Mouse (Mus musculus): Measurements from ENCODE around the gene Ankrd52. TPM values are rescaled to one million over a fixed set of nuclear protein-coding genes. Genes with fewer than 3 reads are reported as not detected.

The Ankrd52 gene
- polyA plus RNA-seq, 1 experiment from 2014 or later = 12.3 TPM

DNA sequence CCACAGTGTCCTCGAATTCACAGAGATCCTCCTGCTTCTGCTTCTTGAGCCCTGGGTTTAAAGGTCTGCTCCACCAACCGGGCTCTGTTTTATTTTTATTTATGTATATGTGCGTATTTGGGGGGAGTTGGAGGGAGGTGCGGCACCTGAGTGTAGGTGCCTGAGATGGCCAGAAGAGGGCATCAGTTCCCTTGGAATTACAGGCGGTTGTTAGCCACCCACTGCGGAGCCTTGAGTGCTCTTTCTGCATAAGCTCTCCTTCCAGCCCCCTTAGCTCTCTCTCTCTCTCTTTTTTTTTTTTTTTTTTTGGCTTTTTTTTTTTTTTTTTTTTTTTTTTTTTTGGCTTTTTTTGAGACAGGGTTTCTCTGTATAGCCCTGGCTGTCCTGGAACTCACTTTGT is 2.5 kb upstream of the Ankrd52 start:
- Histone ChIP-seq H3K9ac (ENCODE audit: low read depth, low read length) (no peak overlapping the region), H3K4me3 (ENCODE audit: low read depth, low read length) (no peak overlapping the region), H3K4me1 (replicated peaks; ENCODE audit: control insufficient read depth, insufficient read depth, low read length) (peaks cover 4% of the 10 kb centered on the region), H3K36me3 (ENCODE audit: control insufficient read depth, insufficient read depth, low read length) (peaks cover 3% of the 10 kb centered on the region; the same call in 1 of the 2 replicates), H3K27ac (ENCODE audit: low read depth, low read length) (no peak overlapping the region), H3K4me2 (replicated peaks; ENCODE audit: low read depth, low read length) (no peak overlapping the region), H3K27me3 (ENCODE audit: control insufficient read depth, insufficient read depth, low read length) (no peaks in the 10 kb centered on the region), H3K9me3 (ENCODE audit: control insufficient read depth, low read length) (no peaks in the 10 kb centered on the region)
- DNase-seq (ENCODE audit: low spot score) = no peak
- WGBS = 85% methylated on average over 6 of the region's 6 CpGs
- no peak for ATAC-seq (ENCODE audit: low FRiP score)

GRCm38 (mm10) chr10:128376099-128376454 is 838 bp upstream of the Ankrd52 start:
- peaks cover 4% of the 10 kb centered on the region; the same call in 1 of the 2 replicates for H3K36me3 ChIP-seq (ENCODE audit: control insufficient read depth, insufficient read depth, low read length)
- DNase-seq (ENCODE audit: low spot score) (no peak), ATAC-seq (ENCODE audit: low FRiP score) (no peak)
- peak overlapping the region; percentile 99 for H3K4me3 ChIP-seq (ENCODE audit: low read depth, low read length)
- WGBS = 45% methylated on average over 4 of the region's 4 CpGs
- no peaks in the 10 kb centered on the region for H3K9me3 ChIP-seq (ENCODE audit: control insufficient read depth, low read length)
- H3K4me2 ChIP-seq (replicated peaks; ENCODE audit: low read depth, low read length) = peak overlapping the region; percentile 81
- no peaks in the 10 kb centered on the region for H3K27me3 ChIP-seq (ENCODE audit: control insufficient read depth, insufficient read depth, low read length)
- peak overlapping the region; percentile 90 for H3K27ac ChIP-seq (ENCODE audit: low read depth, low read length)
- peak overlapping the region; percentile 97 for H3K9ac ChIP-seq (ENCODE audit: low read depth, low read length)
- H3K4me1 ChIP-seq (replicated peaks; ENCODE audit: control insufficient read depth, insufficient read depth, low read length) = peaks cover 2% of the 10 kb centered on the region; the same call in 1 of the 2 replicates

DNA sequence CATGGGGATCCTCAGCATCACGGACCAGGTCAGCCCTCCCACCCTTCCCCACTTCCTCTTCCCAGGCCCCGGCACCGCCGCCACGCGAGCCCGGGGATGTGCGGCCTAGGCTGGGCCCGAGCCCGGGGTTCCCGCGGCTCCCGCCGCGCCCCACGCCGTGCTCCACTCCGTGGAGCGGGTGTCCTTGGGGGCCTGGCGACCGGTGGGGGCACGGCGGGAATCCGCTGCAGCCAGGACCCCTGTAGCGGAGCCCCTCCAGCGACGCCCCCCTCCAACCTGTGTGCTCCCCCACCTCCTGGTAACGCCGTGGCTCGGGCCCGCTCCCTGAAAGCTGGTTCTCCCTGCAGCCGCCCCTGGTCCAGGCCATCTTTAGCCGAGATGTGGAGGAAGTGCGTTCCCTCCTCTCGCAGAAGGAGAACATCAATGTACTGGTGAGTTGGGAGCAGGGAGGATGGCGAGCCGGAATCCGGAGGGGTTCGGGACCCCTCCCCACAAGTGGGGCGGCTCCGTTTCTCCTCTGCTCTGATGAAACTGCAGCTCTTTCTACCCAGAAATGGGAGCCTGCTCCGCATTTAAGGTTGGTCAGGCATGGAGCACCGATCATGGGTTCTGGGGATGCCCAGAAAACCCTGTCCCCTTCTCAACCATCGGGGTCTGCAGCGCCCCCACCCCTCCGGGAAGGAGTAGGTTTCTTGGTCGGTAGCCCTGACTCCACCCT is 466 bp downstream of the Ankrd52 start:
- under 1% methylated on average over 44 of the region's 47 CpGs for WGBS

GRCm38 (mm10) chr10:128377940-128378448 is 1.1 kb downstream of the Ankrd52 start:
- Histone ChIP-seq H3K9me3 (ENCODE audit: control insufficient read depth, low read length) (no peaks in the 10 kb centered on the region), H3K4me2 (replicated peaks; ENCODE audit: low read depth, low read length) (peak overlapping the region; percentile 81), H3K36me3 (ENCODE audit: control insufficient read depth, insufficient read depth, low read length) (peaks cover 12% of the 10 kb centered on the region), H3K4me1 (replicated peaks; ENCODE audit: control insufficient read depth, insufficient read depth, low read length) (peaks cover 2% of the 10 kb centered on the region; the same call in 1 of the 2 replicates), H3K27me3 (ENCODE audit: control insufficient read depth, insufficient read depth, low read length) (no peaks in the 10 kb centered on the region), H3K4me3 (ENCODE audit: low read depth, low read length) (peak overlapping the region; percentile 99), H3K27ac (ENCODE audit: low read depth, low read length) (peak overlapping the region; percentile 90), H3K9ac (ENCODE audit: low read depth, low read length) (peak overlapping the region; percentile 97)
- 56% methylated on average over 14 of the region's 14 CpGs for WGBS
- DNase-seq (ENCODE audit: low spot score) (no peak), ATAC-seq (ENCODE audit: low FRiP score) (no peak)

More for the DNA sequence above, 466 bp downstream of the Ankrd52 start:
- Histone ChIP-seq H3K9me3 (ENCODE audit: control insufficient read depth, low read length) (no peaks in the 10 kb centered on the region), H3K4me1 (replicated peaks; ENCODE audit: control insufficient read depth, insufficient read depth, low read length) (peaks cover 2% of the 10 kb centered on the region; the same call in 1 of the 2 replicates), H3K4me3 (ENCODE audit: low read depth, low read length) (peak overlapping the region; percentile 99), H3K4me2 (replicated peaks; ENCODE audit: low read depth, low read length) (peak overlapping the region; percentile 81), H3K36me3 (ENCODE audit: control insufficient read depth, insufficient read depth, low read length) (peaks cover 8% of the 10 kb centered on the region; the same call in 1 of the 2 replicates), H3K9ac (ENCODE audit: low read depth, low read length) (peak overlapping the region; percentile 97), H3K27ac (ENCODE audit: low read depth, low read length) (peak overlapping the region; percentile 90), H3K27me3 (ENCODE audit: control insufficient read depth, insufficient read depth, low read length) (no peaks in the 10 kb centered on the region)
- ATAC-seq (ENCODE audit: low FRiP score) = peak; percentile 72
- peak; percentile 76 for DNase-seq (ENCODE audit: low spot score)

DNA sequence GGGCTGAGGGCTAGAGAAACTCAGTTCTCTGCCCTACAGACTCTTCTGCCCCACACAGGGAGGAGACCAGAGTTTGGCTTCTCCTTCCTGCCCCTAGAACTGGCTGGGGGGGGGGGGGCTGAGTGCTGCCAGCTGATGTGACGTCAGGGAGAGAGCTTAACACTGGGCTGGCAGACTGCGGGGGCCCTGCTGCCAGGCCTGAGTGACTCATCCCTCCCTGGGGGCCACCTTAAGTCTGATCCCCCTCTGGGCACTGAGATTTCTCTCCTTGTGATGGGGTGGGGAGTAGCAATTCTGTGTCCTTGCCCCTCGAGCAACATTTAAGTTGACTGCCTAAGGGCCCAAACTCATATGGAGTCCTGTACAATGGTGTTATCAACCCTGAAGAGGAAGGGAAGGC is 1.5 kb downstream of the Ankrd52 start:
- peak overlapping the region; percentile 81 for H3K4me2 ChIP-seq (replicated peaks; ENCODE audit: low read depth, low read length)
- H3K4me3 ChIP-seq (ENCODE audit: low read depth, low read length) = peak overlapping the region; percentile 99; the same call in 1 of the 2 replicates
- peaks cover 13% of the 10 kb centered on the region for H3K36me3 ChIP-seq (ENCODE audit: control insufficient read depth, insufficient read depth, low read length)
- peaks cover 2% of the 10 kb centered on the region; the same call in 1 of the 2 replicates for H3K4me1 ChIP-seq (replicated peaks; ENCODE audit: control insufficient read depth, insufficient read depth, low read length)
- DNase-seq (ENCODE audit: low spot score) (no peak), ATAC-seq (ENCODE audit: low FRiP score) (no peak)
- H3K27me3 ChIP-seq (ENCODE audit: control insufficient read depth, insufficient read depth, low read length) = no peaks in the 10 kb centered on the region
- WGBS = 78% methylated on average over 3 of the region's 3 CpGs
- no peak overlapping the region; the same call in 1 of the 2 replicates for H3K9ac ChIP-seq (ENCODE audit: low read depth, low read length)
- no peaks in the 10 kb centered on the region for H3K9me3 ChIP-seq (ENCODE audit: control insufficient read depth, low read length)
- H3K27ac ChIP-seq (ENCODE audit: low read depth, low read length) = no peak overlapping the region

- Histone ChIP-seq H3K4me1 (replicated peaks; ENCODE audit: control insufficient read depth, insufficient read depth, low read length) (peaks cover 2% of the 10 kb centered on the region; the same call in 1 of the 2 replicates), H3K9ac (ENCODE audit: low read depth, low read length) (no peak overlapping the region), H3K9me3 (ENCODE audit: control insufficient read depth, low read length) (no peaks in the 10 kb centered on the region), H3K27me3 (ENCODE audit: control insufficient read depth, insufficient read depth, low read length) (no peaks in the 10 kb centered on the region), H3K4me2 (replicated peaks; ENCODE audit: low read depth, low read length) (no peak overlapping the region), H3K27ac (ENCODE audit: low read depth, low read length) (no peak overlapping the region), H3K36me3 (ENCODE audit: control insufficient read depth, insufficient read depth, low read length) (peaks cover 18% of the 10 kb centered on the region), H3K4me3 (ENCODE audit: low read depth, low read length) (no peak overlapping the region)
- ATAC-seq (ENCODE audit: low FRiP score) (no peak), DNase-seq (ENCODE audit: low spot score) (no peak)
- 98% methylated on average over 7 of the region's 7 CpGs for WGBS
These were observed 2.3 kb downstream of the Ankrd52 start for GRCm38 (mm10) chr10:128379260-128379659.

DNA sequence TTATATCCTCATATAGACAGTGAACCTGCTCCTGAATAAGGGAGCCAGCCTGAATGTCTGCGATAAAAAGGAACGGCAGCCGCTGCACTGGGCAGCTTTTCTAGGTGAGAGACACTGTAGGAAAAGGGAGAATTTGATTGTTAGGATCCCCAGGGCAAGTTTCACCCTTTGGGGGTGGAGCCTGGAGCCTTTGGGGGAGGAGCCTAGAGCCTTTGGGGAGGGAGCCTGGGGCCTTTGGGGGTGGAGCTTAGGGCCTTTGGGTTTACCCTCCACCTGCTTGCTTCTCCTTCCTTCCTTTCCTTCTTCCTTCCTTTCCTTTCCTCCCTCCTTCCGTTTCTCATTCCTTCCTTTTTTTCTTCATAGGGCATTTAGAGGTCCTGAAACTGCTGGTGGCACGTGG is 3.6 kb downstream of the Ankrd52 start:
- H3K4me1 ChIP-seq (replicated peaks; ENCODE audit: control insufficient read depth, insufficient read depth, low read length) = peaks cover 2% of the 10 kb centered on the region; the same call in 1 of the 2 replicates
- no peak overlapping the region for H3K4me2 ChIP-seq (replicated peaks; ENCODE audit: low read depth, low read length)
- H3K27ac ChIP-seq (ENCODE audit: low read depth, low read length) = no peak overlapping the region
- no peaks in the 10 kb centered on the region for H3K9me3 ChIP-seq (ENCODE audit: control insufficient read depth, low read length)
- peaks cover 18% of the 10 kb centered on the region for H3K36me3 ChIP-seq (ENCODE audit: control insufficient read depth, insufficient read depth, low read length)
- no peak for DNase-seq (ENCODE audit: low spot score)
- ATAC-seq (ENCODE audit: low FRiP score) = no peak
- no peak overlapping the region for H3K4me3 ChIP-seq (ENCODE audit: low read depth, low read length)
- WGBS = 87% methylated on average over 5 of the region's 5 CpGs
- no peak overlapping the region for H3K9ac ChIP-seq (ENCODE audit: low read depth, low read length)
- no peaks in the 10 kb centered on the region for H3K27me3 ChIP-seq (ENCODE audit: control insufficient read depth, insufficient read depth, low read length)

DNA sequence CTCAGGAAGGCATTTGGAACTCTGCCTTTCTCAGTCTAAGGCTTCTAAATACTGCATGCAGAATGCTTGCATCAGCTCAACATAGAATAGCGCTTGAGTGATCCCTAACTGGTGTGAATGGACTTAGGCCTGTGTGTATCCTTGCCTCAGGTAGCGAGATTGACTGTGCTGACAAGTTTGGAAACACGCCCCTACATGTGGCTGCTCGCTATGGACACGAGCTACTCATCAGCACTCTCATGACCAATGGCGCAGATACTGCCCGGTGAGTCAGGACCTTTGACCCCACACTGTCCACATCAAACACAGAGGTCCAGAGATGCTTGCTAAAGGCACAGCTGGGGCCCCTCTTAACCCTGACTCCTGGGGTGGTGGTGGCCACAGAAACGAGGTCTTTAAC is 5.6 kb downstream of the Ankrd52 start:
- Histone ChIP-seq H3K27ac (ENCODE audit: low read depth, low read length) (no peak overlapping the region), H3K27me3 (ENCODE audit: control insufficient read depth, insufficient read depth, low read length) (no peaks in the 10 kb centered on the region), H3K9ac (ENCODE audit: low read depth, low read length) (no peak overlapping the region), H3K36me3 (ENCODE audit: control insufficient read depth, insufficient read depth, low read length) (peaks cover 18% of the 10 kb centered on the region), H3K4me2 (replicated peaks; ENCODE audit: low read depth, low read length) (no peak overlapping the region), H3K4me1 (replicated peaks; ENCODE audit: control insufficient read depth, insufficient read depth, low read length) (peaks cover 2% of the 10 kb centered on the region; the same call in 1 of the 2 replicates), H3K9me3 (ENCODE audit: control insufficient read depth, low read length) (no peaks in the 10 kb centered on the region), H3K4me3 (ENCODE audit: low read depth, low read length) (no peak overlapping the region)
- 86% methylated on average over 8 of the region's 8 CpGs for WGBS
- ATAC-seq (ENCODE audit: low FRiP score) = no peak
- no peak for DNase-seq (ENCODE audit: low spot score)

GRCm38 (mm10) chr10:128385902-128386301 is 9.0 kb downstream of the Ankrd52 start:
- WGBS = 93% methylated on average over 7 of the region's 7 CpGs
- no peaks in the 10 kb centered on the region for H3K9me3 ChIP-seq (ENCODE audit: control insufficient read depth, low read length)
- H3K9ac ChIP-seq (ENCODE audit: low read depth, low read length) = no peak overlapping the region
- H3K4me3 ChIP-seq (ENCODE audit: low read depth, low read length) = no peak overlapping the region
- H3K4me1 ChIP-seq (replicated peaks; ENCODE audit: control insufficient read depth, insufficient read depth, low read length) = no peaks in the 10 kb centered on the region
- DNase-seq (ENCODE audit: low spot score) (no peak), ATAC-seq (ENCODE audit: low FRiP score) (0 out of 2 replicates have a peak, but pooled peaks have one; percentile 25)
- H3K4me2 ChIP-seq (replicated peaks; ENCODE audit: low read depth, low read length) = no peak overlapping the region
- H3K27me3 ChIP-seq (ENCODE audit: control insufficient read depth, insufficient read depth, low read length) = no peaks in the 10 kb centered on the region
- no peak overlapping the region for H3K27ac ChIP-seq (ENCODE audit: low read depth, low read length)
- peaks cover 38% of the 10 kb centered on the region for H3K36me3 ChIP-seq (ENCODE audit: control insufficient read depth, insufficient read depth, low read length)

Data from hindbrain, embryonic 11.5 days (tissue).